In genomic region chr8:84519767-84520626, GRCm38 (mm10) we compare ENCODE assay signal across 9 mouse cellular contexts.
DNase-seq lines count a peak whose midpoint lies in the region; ATAC-seq lines count a peak whose summit lies in the region.
"Had no signal": no experiment of that assay in that cellular context is flagged by ENCODE, and none has a peak within 500 bp of the region (broad histone marks: within the 10 kb centered on the region; RNA-seq: fewer than 3 reads in every experiment).

No protein-coding gene starts in this region.

- ATAC-seq in erythroblast, adult 5-6 weeks (replicated peaks; ENCODE audit: low FRiP score, poor library complexity, severe bottlenecking) = no peak
- ATAC-seq: Patski had no signal

- peak; percentile 43 to 49 for DNase-seq in cerebellum, postnatal 10 days
- no peak for DNase-seq in cerebellum, adult 11-12 months
- DNase-seq in lung, postnatal 10 days = peak; percentile 11
- no peak for DNase-seq in lung, postnatal 14 days
- DNase-seq in layer of hippocampus, postnatal 14 days (ENCODE audit: low spot score in 2 of 2) = peak; percentile 29 to 32
- peak; percentile 63 for DNase-seq in right cerebral cortex, postnatal 4 days
- DNase-seq in embryo, embryonic 10 days (ENCODE audit: low spot score) = no peak

Comparison
In these comparisons a context has a peak if more than half of its experiments do, and no peak if none do; other contexts are left out.
1. DNase-seq: peak in cerebellum, postnatal 10 days (2 of 2), lung, postnatal 10 days (single experiment), layer of hippocampus, postnatal 14 days (2 of 2) and right cerebral cortex, postnatal 4 days (single experiment); none in cerebellum, adult 11-12 months (single experiment), lung, postnatal 14 days (single experiment) and embryo, embryonic 10 days (single experiment).